Mouse (Mus musculus): ENCODE data around the gene Tusc2. TPM values are rescaled to one million over a fixed set of nuclear protein-coding genes. Genes with fewer than 3 reads are reported as not detected.

The Tusc2 gene
- total RNA-seq, 2 experiments from 2014 or later: 27.5 to 27.9 TPM

DNA sequence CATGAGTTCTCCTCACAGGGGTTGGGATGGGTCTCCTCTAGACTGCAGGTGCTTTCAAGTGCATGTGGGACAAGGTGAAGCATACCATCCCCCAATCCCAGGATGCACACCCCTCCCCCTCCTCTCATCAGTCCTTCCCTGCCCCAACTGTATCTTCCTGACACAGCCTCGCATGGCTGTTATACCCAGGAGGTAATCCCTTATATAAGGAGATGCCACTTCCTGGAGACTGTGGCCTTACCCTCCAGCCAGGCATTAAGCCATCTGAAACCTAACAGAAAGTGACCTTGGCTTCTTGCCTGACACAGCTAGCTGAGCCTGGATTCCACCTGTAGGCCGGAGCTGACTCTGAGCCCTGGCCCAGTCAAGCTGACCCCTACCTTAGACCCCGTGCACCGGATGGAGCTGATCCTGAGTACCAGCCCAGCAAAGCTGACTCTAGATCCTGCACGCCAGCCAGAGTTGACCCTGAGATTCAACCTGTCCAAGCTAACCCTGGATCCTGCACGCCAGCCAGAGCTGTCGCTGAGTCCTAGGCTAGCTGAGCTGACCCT, 19.5 kb downstream of the Tusc2 start:
- no peak for DNase-seq
- intact Hi-C loops (cut with DNase I): no loop called here

DNA sequence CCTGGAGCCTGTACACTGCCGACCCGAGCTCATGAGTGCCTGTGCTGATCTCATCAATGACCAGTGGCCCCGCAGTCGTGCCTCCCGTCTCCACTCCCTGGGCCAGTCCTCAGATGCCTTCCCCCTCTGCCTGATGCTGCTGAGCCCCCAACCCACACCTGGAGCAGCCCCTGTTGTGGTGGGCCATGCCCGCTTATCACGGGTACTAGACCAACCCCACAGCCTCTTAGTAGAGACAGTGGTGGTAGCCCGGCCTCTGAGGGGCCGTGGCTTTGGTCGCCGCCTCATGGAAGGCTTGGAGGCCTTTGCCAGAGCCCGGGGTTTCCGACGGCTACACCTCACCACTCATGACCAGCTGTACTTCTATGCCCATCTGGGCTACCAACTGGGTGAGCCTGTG, 20.1 kb downstream of the Tusc2 start:
- intact Hi-C loops (cut with DNase I): no loop called here
- DNase-seq: no peak

DNA sequence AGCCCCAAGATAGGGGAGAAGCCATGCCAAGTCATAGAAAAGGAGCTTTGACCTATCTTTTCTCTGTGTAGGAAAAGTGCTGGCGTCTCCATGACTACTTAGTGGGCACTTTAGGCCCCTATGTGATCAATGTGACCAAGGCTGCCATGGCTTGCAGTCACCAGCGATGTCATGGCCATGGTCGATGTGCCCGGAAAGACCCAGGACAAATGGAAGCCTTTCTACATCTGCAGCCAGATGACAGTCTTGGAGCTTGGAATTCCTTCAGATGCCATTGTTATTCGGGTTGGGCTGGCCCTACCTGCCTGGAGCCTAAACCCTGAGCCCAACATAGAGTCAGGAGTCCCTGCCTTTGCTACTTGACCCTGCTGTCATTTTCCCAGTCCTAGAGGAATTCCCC, 23.4 kb downstream of the Tusc2 start:
- intact Hi-C loops (cut with DNase I): no loop called here
- DNase-seq: no peak

DNA sequence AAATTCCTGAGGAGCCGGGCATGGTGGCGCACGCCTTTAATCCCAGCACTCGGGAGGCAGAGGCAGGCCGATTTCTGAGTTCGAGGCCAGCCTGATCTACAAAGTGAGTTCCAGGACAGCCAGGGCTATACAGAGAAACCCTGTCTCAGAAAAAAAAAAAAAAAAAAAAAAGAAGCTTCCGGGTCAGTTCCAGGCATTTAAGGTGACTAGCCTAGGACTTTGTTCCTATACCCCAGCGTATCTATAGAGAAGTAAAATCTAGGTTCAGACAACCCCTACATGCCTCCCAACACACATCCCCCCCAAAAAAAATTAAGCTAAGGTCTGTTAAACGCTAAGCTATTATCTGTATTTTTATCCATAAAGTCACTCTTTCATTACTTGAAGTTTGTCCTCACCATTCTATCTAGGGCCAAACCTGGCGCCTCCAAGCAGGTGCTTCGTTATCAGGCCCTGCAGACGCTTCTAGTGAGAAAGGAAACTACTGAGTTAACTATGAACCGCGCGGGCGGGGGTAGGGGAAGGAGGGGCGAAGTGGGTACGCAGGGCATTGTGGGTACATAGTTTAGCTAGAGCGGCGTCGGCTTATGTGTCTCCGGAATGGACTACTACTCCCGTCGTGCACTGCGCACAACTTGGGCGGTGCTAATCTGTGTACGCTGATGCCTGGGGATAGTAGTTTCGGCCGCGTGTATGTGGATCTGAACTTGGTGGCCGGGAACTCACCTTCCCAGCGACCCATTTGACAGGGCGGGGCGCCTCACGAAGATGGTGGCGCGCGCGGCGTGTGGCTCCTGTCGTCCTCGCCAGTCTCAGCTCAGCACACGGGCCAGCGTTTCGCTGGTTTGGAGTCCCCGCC, 24.1 kb downstream of the Tusc2 start, which contains the start of gene Ifrd2:
TSS of gene Ifrd2 (plus strand) at position 669 of the 859 bp plus-strand sequence.
- intact Hi-C loops (cut with DNase I): no loop called here
- DNase-seq: peak; percentile 93 to 95

DNA sequence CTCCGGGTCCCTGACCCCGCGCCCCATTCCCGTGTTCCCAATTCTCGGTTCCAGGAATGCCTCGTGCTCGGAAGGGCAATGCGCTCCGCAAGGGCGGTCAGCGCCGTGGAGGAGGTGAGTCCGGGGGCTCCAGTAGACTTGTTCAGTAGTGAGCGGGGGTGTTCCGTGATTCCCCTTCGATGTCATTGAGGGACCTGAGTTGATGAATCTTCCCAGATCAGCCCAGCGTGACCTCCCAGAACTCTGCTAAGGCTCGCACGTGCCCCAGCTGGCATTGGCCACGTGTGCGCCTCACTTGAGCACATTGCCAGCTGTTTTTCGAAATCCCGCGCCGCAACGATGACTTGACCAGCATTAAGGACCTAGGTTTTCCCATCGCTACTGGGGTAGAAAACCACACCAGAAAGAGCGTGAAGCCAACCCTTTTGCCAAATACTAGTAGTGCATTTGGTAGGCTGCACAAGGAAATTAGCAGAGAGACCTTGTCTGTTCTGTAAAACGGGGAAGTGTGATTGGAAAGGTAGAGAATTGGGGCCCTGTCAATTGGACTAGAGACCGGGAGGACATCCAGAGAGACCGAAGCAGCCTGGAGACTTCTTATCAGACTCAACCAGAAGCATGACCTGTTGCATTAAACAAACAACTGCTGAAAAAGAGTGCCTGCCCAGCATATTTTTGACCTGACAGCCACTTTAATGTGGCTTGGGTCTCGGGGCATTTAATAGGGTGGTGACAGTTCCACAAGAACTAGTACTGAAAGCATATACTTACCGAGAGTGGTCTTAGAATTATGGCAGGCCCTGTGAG, 25.0 kb downstream of the Tusc2 start:
- intact Hi-C loops (cut with DNase I): no loop called here
- peak in 1 of 2 experiments; percentile 68 for DNase-seq

DNA sequence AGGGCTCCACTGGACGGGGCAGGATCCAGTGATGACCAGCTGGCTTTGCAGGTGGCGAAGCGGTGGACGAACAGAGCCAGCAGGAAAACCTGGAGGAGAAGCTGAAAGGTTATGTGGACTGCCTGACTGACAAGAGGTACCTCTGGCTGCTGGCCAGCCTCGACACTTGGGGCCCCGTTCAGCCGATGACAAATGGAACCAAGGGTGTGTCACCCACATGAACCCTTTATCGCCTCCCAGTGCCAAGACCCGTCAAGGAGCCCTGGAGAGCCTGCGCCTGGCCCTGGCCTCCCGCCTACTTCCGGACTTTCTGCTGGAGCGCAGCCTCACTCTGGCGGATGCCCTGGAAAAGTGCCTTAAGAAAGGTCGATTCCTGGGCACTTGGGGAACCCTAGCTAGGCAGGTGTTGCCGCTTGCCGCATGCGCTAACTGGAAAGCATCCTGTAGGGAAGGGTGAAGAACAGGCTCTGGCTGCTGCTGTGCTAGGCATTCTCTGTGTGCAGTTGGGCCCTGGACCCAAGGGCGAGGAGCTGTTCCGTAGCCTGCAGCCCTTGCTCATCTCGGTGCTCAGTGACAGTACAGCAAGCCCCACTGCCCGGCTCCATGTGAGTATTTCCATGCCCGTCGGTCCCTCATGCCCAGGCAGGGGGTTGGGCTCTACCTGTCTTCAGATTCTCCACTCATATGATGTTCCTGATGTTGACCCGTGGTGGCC, 27.2 kb downstream of the Tusc2 start:
- intact Hi-C loops (cut with DNase I): no loop called here
- peak in 1 of 2 experiments; percentile 47 for DNase-seq

DNA sequence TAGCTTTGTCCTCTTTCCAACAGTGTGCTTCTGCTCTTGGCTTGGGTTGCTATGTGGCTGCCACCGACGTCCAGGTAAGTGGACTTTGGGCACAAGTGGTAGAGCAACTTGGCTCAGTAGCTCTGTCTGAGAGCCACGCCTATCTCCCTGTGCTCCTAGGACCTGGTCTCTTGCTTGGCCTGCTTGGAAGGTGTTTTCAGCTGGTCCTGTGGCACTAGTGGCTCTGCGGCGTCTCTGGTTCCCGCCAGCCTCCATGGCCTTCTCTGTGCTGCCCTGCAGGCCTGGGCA, 27.7 kb downstream of the Tusc2 start:
- intact Hi-C loops (cut with DNase I): no loop called here
- no peak for DNase-seq

DNA sequence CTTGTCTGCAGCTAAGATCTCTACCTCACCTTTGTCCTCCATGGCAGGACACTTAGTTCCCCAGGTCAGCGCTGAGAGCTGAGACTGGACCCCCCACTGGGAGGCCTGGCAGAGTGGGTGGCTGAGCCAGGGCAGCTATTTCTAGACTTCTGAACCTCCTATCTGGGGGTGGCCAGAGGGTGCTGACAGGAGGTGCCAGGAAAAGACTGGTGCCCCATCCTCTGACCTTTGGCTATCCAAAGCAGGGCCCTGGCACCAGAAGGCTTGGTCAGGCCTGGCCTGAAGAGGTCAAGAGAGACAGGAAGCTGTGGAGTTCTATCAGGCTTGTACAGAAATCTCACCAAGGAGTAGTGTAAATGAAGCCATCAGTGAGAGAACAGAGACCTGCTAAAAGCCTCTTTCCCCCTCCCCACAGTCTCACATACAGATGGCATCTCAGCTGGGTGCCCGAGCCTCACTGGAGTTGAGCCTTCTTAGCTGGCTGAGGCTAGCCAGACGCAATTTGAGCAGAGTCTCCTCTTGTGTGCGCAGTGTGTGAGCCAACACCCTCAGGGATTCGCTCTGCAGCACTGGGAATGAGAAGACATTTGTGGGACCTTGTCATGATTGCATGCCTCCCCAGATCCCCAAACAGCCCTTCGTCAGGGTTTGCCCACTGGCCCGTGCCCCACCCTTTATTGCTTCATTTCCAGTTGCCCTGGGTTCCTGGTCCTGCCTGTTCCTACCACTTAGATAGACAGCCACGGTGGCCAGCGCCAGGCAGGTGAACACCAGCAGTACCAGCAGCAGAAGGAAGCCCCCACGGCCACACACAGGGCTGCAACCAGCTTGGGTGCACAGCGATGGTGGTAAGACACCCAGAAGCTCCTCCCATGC, 30.3 kb downstream of the Tusc2 start:
- intact Hi-C loops (cut with DNase I): no loop called here
- peak; percentile 49 to 63 for DNase-seq

DNA sequence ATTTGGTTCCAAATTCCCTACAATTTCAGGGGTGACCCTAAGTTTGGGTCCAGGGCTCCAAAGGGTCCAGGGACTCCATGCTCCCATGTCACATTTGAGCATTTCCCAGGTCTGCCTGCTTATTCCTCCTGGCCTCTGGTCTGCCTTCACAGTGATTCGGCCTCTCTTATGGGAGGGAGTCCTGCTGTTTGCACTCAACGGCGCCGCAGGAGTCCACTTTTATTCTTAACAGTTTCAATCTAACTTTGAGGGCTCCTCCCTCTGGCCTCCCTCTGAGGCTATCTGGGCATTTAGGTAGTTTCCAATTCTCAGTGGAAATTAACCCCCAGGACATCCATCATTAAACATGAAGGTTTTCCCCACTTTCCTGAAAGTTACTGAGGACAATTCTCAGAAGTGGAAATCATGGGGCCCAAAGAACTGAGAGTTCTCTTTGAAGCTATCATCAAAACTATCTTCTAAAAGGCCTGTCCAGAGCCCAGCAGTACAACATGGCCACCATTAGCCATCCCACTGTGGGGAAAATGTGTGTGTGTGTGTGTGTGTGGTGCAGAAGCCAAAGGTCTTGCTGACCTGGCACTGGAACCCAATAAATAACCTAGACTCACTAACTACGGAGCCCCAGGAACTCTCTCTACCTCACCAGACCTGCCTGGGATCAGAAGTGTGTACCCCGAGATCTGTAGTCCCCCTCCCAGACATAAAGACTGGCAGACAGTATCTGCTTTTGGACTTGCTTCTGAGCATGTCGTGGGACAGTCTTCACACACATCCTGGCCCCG, 31.4 kb downstream of the Tusc2 start:
- intact Hi-C loops (cut with DNase I): no loop called here
- DNase-seq: no peak

DNA sequence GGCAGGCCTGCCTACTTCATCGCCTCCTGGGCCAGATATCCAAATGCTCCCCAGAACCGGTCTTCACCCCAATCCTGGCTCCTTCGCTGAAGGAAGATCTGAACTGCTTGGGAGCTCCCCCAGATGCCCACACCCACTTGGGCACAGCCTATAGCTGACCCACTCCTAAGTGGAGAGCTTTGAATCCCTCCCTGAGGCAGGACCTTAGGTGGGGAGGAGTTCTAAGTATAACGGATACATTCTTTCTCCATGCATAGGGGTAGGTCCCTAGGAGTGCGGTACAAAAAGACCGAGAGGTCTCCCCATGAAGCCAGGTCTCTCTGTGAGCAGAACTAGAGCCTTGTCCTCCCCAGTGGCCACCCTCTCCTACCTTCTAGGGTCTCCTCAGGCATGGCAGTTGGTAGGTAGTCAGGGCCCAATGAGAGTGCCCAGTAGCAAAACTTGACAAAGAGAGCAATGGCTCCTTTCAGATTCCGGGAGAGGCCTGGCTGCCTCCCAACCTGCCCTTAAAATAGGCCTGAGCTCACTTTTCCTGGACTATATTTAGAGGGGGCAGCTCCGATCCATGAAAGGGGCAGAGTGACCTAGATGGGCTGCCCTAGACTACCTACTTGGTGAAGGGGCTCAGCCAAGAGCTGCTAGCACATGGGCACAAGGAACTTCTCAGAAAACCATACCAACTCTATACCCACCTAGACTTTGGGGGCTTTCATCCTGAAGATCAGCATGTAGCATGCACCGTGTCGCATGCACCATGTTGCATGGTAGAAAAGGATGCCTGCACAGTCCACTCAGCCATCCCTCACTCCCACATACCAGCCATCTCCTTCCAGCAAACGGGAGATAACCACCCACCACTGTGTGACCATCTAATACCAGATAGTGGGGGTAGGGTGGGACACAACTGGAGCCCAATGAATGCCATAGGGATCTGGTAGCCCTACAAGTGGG, 33.8 kb downstream of the Tusc2 start:
- DNase-seq: peak; percentile 71 to 85
- intact Hi-C loops (cut with DNase I): no loop called here

DNA sequence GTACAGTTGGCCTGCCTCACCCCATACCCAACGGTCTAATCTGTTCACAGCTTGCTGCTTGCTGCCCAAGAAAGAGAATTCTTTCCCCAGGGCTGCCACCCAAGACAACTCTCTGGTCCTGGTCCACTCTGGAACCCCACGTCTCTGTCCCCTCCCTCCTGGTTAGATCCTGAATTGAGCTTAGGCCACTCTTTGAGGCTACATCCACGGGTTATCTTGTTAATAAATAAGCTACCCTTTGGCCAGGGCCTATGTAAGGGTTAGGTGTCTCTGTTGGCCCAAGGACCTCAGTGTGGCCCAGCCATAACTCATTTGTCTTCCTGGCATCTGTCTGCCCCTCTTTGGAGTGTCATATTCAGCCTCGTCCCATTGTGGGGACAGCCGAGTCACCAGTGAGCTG, 35.3 kb downstream of the Tusc2 start:
- no peak for DNase-seq
- intact Hi-C loops (cut with DNase I): no loop called here

DNA sequence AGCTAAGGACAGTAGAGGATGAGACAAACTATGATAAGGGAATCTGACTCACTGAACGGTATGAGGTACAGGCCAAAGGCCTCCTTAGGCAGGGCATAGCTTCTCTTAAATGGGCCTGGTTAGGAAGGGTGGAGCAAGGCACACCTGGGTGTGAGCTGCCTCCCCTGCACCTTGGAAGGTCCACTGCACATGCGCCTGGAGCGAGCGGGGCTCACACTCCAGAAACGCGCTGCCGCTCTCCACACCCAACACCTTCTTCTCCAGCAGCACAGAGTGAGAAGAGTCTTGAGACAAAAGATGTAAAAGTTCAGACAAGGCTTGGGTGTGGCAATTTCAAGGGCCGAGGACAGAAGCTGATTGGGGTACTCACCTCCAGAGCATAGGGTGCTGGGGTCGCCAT, 36.4 kb downstream of the Tusc2 start:
- intact Hi-C loops (cut with DNase I): no loop called here
- no peak for DNase-seq

DNA sequence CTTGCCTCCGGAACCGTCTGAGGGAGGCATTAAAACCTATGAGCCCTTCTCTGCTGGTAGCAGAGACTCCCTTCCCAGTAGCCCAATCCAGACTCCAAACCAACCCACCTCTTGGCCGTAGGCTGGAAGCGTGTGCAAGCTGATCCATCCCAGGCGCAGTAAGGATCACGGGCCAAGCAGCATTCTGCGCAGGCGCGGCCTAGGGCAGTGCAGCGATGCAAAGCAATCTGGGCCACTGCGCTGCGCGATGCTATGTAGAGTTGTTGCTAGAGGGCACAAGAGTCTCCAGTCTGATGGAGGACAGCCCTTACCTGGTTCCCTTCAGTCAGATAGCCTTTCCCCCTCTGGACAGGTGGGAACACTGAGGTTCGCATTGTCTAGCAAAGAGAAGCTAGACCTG, 36.8 kb downstream of the Tusc2 start:
- intact Hi-C loops (cut with DNase I): no loop called here
- DNase-seq: peak in 1 of 2 experiments; percentile 52

DNA sequence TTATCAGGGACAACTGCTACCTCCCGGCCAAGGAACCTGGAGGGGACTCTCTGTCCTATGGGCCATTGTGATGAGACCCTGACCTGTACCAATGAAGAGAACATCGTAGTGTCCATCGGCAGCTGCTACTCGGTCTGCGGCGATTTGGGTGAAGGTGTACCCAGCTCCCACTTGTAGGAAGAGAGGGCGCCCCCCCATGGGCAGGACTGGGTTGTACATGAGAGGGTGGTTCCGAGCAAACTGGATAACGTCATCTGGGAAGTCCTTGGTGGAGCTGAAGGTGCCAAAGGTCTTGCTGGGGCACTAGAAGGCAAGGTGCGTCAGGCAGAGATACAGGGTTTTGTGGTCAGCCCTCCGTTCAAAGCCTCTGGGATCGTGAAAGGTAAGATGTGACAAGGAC, 37.7 kb downstream of the Tusc2 start:
- DNase-seq: no peak
- intact Hi-C loops (cut with DNase I): no loop called here

DNA sequence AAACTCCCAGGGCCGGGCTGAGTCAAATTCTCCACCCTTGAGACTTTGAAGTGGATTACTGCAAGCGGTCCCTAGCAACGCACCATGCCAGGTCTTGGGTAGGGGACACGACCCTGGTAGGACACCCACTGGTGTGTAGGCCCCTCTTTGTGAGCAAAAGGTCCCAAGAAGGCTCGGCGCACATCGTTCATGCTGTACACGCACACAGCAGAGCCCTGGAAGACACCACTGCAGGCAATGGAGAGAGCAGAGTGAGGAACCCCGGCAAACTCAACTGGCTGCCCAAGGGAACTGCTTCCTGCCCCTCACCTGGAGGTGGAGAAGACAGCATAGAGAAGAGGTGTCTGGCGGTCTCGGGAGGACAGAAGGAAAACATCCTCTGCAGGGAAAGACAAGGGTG, 38.2 kb downstream of the Tusc2 start:
- no peak for DNase-seq
- intact Hi-C loops (cut with DNase I): no loop called here

DNA sequence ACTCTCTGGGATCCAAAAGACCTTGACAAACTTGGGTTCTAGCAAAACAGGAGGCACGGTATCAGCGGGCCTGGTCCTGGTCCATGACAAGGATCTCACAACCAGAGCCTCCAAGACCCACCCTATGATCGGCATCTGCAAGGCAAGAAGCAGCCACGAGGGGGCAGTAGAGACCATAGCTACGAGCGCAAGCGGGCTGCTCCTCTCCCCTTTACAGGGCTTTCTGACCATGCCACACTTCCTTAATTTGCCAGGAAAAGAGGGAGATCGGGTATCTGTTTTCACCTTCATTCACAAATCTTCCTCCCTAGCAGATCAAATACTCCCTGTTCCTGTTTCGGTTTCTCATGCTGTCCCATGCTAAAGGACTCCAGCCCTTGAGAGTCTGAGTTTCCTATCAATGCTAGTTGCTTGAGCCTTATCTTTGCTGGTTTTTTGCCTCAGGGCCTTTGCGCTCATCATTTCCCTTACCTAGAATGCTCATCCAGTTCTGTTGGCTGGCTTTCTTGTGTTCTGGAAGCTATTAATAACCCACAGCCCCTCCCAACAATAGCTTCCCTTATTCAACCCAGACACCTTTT, 39.1 kb downstream of the Tusc2 start:
- DNase-seq: peak; percentile 93 to 98
- intact Hi-C loops (cut with DNase I): loop anchor here (1.0 to 2.0 kb wide), 2 partner anchors 25 to 42 kb away; no protein-coding TSS in a partner anchor

DNA sequence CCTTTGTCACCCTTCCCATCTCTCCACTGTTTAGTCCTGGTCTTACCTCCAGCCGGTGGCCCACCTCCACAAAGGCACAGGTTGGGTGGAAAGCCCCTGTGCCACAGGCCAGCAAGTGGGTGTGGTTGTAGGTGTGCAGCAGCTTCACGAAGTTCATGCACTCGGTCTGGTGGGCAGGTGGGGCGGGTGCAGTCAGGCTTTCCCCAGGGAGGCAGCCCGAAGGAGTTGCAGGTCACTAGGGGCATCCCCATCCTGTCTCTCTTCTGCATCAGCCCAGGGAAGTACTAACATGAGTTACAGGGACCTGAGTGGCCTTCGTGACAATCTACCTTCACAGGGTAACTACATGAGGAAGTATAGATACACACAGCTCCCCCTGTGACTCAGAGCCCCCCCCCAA, 40.2 kb downstream of the Tusc2 start:
- intact Hi-C loops (cut with DNase I): loop anchor here (2.0 kb wide), 1 partner anchor 24 kb away; no protein-coding TSS in a partner anchor
- DNase-seq: no peak
